Mouse (Mus musculus): Measurements from ENCODE around the gene Gm14180.
"Not testable (repeated sequence)": the region's sequence is repeated elsewhere in the genome, so short reads cannot be mapped to it uniquely, and the experiment has no call there.

The Gm14180 gene

GRCm38 (mm10) chr11:99734190-99734589, at the start of gene Gm14180:
TSS of gene Gm14180 (minus strand) at chr11:99734290.
- DNase-seq (ENCODE audit: low spot score in 2 of 2), result no peak

DNA sequence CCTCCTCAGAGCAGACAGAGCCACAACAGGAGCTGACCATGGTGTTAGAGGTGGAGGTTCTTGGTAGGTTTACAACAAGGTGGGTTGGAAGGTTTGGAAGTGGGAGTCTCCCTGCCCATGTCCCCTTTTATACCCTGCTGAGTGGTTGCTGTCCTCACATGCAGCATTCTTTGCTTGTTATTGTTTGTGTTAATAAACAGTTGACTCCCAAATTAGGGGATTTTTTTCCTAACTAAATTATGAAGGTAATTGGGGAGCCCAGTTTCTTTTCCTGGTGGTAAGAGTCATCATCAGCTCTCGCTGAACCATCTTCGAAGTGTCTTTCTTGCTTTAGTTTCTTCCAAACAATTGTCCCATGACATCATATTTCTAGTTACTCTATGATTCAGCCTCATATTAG, 46.5 kb upstream of the Gm14180 start, which contains the start of gene Krtap4-8:
TSS of gene Krtap4-8 (minus strand) at position 101 of the 400 bp plus-strand sequence.
- DNase-seq (ENCODE audit: low spot score in 2 of 2), result no peak

DNA sequence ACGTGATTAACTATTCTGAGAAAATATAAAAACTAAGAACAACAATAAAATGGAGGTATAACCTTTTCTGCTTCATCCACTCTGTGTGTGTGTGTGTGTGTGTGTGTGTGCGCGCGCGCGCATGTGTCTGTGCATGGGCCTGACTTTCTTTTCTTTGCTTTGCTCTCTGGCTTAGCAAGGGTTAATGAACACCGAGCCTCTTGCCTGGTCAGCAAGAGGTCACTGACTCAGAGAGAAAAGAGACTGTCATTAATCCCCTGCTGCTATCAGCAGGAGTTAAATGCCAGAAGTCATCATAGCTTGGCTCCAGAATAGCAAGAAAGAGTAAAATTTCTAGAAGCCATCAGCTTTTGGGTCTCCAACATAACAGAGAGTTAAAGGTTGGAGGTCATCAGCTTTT, 44.3 kb upstream of the Gm14180 start:
- no peak for DNase-seq (ENCODE audit: low spot score in 2 of 2)

- not testable (repeated sequence) for DNase-seq (ENCODE audit: low spot score in 2 of 2)
These were observed 38.7 kb upstream of the Gm14180 start, which contains the start of gene Gm11595 for GRCm38 (mm10) chr11:99772813-99773212. TSS of gene Gm11595 (minus strand) at chr11:99772913.

GRCm38 (mm10) chr11:99768410-99768809, 34.3 kb upstream of the Gm14180 start:
- DNase-seq (ENCODE audit: low spot score in 2 of 2), result no peak

- no peak for DNase-seq (ENCODE audit: low spot score in 2 of 2)
These were observed 24.8 kb upstream of the Gm14180 start for GRCm38 (mm10) chr11:99758877-99759276.

- DNase-seq (ENCODE audit: low spot score in 2 of 2), result no peak
These were observed 9.9 kb upstream of the Gm14180 start for GRCm38 (mm10) chr11:99743985-99744384.

DNA sequence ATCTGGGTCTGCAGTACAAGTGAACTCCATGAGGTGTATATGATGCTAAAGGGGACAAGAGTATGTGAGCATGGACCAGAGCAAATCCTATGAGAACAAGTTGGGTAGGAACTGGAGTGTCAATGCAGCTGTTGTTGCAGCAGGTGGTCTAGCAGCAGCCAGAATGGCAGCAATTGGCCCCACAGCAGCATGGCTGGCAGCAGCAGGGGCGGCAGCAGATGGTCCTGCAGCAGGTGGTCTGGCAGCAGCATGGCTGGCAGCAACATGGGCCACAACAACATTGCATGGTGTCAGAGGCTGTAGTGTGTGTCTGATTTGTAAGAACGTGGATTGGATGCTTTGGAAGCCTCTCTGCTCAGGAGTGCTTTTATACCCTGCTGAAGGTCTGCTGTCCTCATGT, 10.0 kb downstream of the Gm14180 start:
- DNase-seq (ENCODE audit: low spot score in 2 of 2), result no peak

DNA sequence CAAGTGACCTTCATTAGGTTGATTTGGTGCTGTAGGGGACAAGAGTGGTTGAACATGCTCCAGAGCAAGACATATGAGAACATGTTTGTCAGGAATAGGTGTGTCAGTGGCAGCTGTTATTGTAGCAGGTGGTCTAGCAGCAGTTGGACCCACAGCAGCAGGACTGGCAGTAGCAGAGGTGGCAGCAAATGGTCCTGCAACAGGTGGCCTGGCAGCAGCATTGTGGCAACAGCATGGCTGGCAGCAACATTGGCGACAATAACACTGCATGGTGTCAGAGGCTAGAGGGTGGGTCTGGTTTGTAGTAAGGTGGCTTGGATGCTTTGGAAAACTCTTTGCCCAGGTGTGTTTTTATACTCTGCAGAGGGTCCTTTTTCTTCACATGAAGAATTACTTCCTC, 15.3 kb downstream of the Gm14180 start:
- DNase-seq (ENCODE audit: low spot score in 2 of 2), result no peak

DNA sequence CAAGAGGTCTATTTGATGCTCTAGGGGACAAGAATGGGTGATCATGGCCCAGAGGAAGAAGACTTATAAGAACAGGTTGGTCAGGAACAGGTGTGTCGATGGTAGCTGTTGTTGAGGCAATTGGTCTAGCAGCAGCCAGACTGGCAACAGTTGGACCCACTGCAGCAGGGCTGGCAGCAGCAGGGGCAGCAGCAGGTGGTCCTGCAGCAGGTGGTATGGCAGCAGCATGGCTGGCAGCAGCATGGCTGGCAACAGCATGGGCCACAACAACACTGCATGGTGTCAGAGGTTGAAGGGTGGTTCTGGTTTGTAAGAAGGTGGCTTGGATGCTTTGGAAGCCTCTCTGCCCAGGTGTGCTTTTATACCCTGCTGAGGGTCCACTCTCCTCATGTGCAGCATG, 43.6 kb downstream of the Gm14180 start, which contains the start of gene Gm14190:
TSS of gene Gm14190 (minus strand) at position 278 of the 400 bp plus-strand sequence.
- no peak for DNase-seq (ENCODE audit: low spot score in 2 of 2)

DNA sequence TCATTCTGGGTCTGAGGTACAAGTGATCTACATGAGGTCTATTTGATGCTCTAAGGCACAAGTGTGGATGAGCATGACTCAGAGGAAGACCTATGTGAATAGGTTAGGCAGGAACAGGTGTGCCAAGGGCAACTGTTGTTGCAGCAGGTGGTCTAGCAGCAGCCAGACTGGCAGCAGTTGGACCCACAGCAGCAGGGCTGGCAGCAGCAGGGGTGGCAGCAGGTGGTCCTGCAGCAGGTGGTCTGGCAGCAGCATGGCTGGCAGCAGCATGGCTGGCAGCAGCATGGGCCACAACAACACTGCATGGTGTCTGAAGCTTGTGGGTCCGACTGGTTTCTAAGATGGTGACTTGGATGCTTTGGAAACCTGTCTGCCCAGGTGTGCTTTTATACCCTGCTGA, 48.9 kb downstream of the Gm14180 start:
- DNase-seq (ENCODE audit: low spot score in 2 of 2), result not testable (repeated sequence)
